Mouse (Mus musculus) bone marrow macrophage, adult 2 months (primary cell): ENCODE data around the gene Ccl22.

ENCODE experiments used
- CTCF ChIP-seq: IDR thresholded peaks from 2 replicates; pipeline ENCODE4 v1.5.1; 2012; ENCODE audit warnings: low read depth, mild to moderate bottlenecking, low read length, moderate library complexity
- POLR2A ChIP-seq: IDR thresholded peaks from 2 replicates; pipeline ENCODE4 v1.6.1; 2012; ENCODE audit warnings: mild to moderate bottlenecking, low read depth, low read length, borderline replicate concordance

DNA sequence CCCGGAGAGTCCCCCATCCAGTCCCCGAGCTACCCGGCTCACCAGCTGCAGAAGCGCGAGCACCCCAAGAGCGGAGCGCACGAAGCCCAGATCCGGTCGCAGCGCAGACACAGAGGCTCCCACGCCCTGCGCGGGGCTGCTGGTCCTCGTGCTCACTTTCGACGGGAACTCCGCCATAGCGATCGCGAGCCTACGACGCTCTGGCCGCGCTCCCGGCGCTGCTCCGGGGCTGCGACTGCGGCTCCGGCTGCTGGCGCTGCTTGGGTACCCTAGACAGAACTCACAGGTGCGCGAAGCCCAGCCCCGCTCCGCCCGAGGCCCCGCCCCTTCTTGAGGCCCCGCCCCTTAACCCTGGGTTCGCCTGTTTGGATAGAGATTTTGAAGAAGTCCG is 49.4 kb upstream of the Ccl22 start, which contains the start of gene Pllp:
- no peak for TF ChIP-seq POLR2A
- no peak for TF ChIP-seq CTCF
